Mouse (Mus musculus) gastrocnemius, postnatal 36 days (tissue): ENCODE measurements at regions not wholly inside any gene's neighbourhood (a gene's known extent, or its start where the extent isn't known, plus 50 kb on each side); places are given as distances from the start of the nearest gene placed in this dataset.
"Not testable (repeated sequence)": the region's sequence is repeated elsewhere in the genome, so short reads cannot be mapped to it uniquely, and the experiment has no call there.

Experiments
- DNase-seq, 2 experiments: peaks; one replicate each; pipeline ENCODE4 v3.0.0; 2022
- intact Hi-C: fragments of 180-260 bp; cut with DNase I; formaldehyde crosslinking; loops from one replicate; pipeline ENCODE4 v1.15.1; 2025

GRCm38 (mm10) chr13:107791770-107792169, 252.5 kb upstream of the Smim15 start:
- no peak for DNase-seq
- intact Hi-C loops, result no loop called here

- DNase-seq, result no peak
- intact Hi-C loops, result no loop called here
Measured at GRCm38 (mm10) chr13:107784971-107785370, 259.3 kb upstream of the Smim15 start.

- no peak for DNase-seq
- intact Hi-C loops, result no loop called here
Measured at GRCm38 (mm10) chr13:107781741-107782140, 262.5 kb upstream of the Smim15 start.

GRCm38 (mm10) chr13:107781221-107781620, 263.0 kb upstream of the Smim15 start:
- DNase-seq, result no peak
- intact Hi-C loops, result no loop called here

GRCm38 (mm10) chr13:107779591-107779990, 264.7 kb upstream of the Smim15 start:
- intact Hi-C loops, result no loop called here

GRCm38 (mm10) chr13:107774499-107774898, 269.7 kb upstream of the Smim15 start:
- DNase-seq, intact Hi-C loops: not testable (repeated sequence)

More at GRCm38 (mm10) chr13:107779591-107779990, 264.7 kb upstream of the Smim15 start:
- DNase-seq, result no peak

GRCm38 (mm10) chr13:107767262-107767624, 277.0 kb upstream of the Smim15 start:
- DNase-seq, result no peak
- intact Hi-C loops, result no loop called here

- intact Hi-C loops, result no loop called here
- DNase-seq, result no peak
Measured at GRCm38 (mm10) chr13:107766397-107767261, 277.6 kb upstream of the Smim15 start.

- intact Hi-C loops, result no loop called here
- no peak for DNase-seq
Measured at GRCm38 (mm10) chr13:107763911-107764310, 280.3 kb upstream of the Smim15 start.

- intact Hi-C loops, result no loop called here
- no peak for DNase-seq
Measured at GRCm38 (mm10) chr13:107760511-107760910, 283.7 kb upstream of the Smim15 start.

- intact Hi-C loops, result no loop called here
- no peak for DNase-seq
Measured at GRCm38 (mm10) chr13:107758327-107759095, 285.7 kb upstream of the Smim15 start.

- no peak for DNase-seq
- intact Hi-C loops, result no loop called here
Measured at GRCm38 (mm10) chr13:107752745-107753144, 291.5 kb upstream of the Smim15 start.

GRCm38 (mm10) chr13:107743464-107744218, 300.6 kb upstream of the Smim15 start:
- intact Hi-C loops, result no loop called here
- DNase-seq, result no peak

- intact Hi-C loops, result no loop called here
Measured at GRCm38 (mm10) chr13:107736581-107736980, 307.7 kb upstream of the Smim15 start.

GRCm38 (mm10) chr13:107734161-107734905, 309.9 kb upstream of the Smim15 start:
- DNase-seq, result no peak
- intact Hi-C loops, result no loop called here

More at GRCm38 (mm10) chr13:107736581-107736980, 307.7 kb upstream of the Smim15 start:
- no peak for DNase-seq

GRCm38 (mm10) chr13:107730976-107731375, 313.3 kb upstream of the Smim15 start:
- intact Hi-C loops, result no loop called here
- no peak for DNase-seq

GRCm38 (mm10) chr13:107726491-107726890, 317.8 kb upstream of the Smim15 start:
- DNase-seq, result no peak
- intact Hi-C loops, result no loop called here

- no peak for DNase-seq
Measured at GRCm38 (mm10) chr13:107721901-107722300, 322.3 kb upstream of the Smim15 start.

GRCm38 (mm10) chr13:107720874-107721574, 323.2 kb upstream of the Smim15 start:
- DNase-seq, result no peak
- intact Hi-C loops, result loop anchor here (5.0 kb wide), 1 partner anchor 889 kb away; no protein-coding TSS in a partner anchor

More at GRCm38 (mm10) chr13:107721901-107722300, 322.3 kb upstream of the Smim15 start:
- intact Hi-C loops, result loop anchor here (5.0 kb wide), 1 partner anchor 890 kb away; no protein-coding TSS in a partner anchor
